Mouse (Mus musculus): ENCODE measurements around the gene Fam173a. TPM values are rescaled to one million over a fixed set of nuclear protein-coding genes. Genes with fewer than 3 reads are reported as not detected.

The Fam173a gene
- 100 to 1,000 TPM; 177 to 212 TPM for polyA plus RNA-seq (2017; shearing (Covaris generic))

DNA sequence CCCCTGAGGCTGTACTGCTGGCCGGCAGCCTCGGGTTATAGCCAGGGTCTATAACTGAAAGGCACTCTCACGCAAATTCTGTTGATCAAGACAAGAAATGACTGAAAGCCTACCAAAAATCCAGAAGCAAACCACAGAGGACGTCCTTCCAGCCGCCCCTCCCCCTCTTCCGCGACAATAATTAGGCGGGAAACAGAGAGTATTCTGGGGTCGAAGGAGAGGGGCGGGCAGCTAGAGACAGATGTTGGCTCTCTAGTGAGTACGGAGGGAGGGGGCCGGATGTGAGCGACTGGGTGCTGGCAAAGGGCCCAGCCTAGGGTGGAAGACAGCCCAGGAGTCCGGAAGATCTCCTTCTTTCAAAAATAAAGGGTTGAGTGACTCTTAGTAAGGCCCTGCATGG is at the start of gene Fam173a:
Gene Fam173a, minus strand, starts transcription at position 287 of the 400 bp plus-strand sequence.

DNA sequence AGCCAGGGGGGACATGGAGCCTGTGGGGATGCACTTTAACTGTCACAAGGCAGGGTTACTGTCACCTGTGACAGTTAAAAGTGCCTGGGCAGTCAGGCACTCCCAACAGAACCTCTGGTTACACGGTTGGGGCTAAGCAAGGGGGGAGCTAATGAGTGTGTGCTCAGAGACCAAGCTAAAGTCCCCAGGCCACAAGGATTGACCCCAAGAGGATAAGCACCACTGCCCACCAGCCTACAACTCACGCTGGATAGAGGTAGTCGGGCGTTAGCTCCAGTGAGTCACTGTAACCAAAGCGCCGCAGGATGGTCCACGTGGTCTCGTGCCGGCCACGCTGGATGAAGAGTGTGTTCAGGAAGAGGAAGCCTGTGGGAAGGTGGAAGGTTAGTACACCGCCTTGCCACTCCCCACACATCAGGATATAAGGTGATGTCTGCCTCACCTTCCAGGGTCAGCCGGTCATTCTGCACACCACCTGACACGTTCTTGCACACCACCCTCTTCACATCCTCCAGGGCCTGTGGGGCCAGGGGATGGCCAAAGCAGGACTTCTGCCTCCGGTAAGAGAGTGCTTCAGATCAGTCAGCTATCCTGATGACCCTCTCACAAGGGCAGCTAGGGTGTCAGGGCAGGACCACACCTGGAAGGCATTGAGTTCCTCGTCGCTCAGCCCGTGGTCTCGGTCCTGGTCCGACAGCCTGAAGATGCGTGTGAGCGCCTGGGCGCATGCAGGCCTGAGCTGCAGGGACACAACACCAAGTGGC is 48.6 kb upstream of the Fam173a start, which contains the start of gene Gm20683:
Gene Gm20683, minus strand, starts transcription at position 647 of the 764 bp plus-strand sequence.

DNA sequence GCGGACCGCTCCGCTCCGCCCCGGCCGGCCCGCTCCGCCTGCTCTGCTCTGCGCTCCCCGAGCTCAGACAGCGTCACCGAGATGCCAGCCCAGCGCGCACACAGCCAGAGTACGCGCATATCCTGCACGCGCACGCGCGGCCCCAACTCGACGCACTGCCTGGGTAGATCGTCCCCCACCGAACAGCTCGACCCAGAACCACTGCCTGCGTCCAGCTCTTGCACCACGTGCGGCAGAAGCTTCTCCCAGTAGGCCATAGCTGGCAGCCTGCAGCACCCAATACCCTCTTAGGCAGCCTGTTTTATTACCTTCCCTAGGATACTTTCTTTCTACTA is 44.3 kb upstream of the Fam173a start, which contains the start of gene Rhbdl1:
Gene Rhbdl1, minus strand, starts transcription at position 220 of the 335 bp plus-strand sequence.

DNA sequence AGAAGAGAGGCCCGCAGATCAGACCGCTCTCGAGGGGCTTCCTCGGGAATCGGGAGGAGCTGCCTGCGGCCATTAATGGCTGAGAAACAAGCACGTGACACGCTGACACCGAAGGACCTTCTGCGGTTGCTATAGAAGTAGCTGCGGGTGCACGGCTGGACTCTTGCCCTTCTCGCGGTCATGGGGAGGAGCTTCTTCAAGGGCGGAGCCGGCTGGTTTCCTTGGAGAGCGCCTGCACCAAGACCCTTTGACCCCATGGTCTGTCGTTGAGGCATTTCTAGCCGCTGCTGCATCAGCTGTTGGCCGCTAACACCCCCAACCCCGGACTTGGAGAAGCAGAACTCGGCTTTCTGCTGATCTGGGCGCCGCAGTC is 40.6 kb upstream of the Fam173a start, which contains the start of gene Stub1:
Gene Stub1, minus strand, starts transcription at position 114 of the 373 bp plus-strand sequence.

DNA sequence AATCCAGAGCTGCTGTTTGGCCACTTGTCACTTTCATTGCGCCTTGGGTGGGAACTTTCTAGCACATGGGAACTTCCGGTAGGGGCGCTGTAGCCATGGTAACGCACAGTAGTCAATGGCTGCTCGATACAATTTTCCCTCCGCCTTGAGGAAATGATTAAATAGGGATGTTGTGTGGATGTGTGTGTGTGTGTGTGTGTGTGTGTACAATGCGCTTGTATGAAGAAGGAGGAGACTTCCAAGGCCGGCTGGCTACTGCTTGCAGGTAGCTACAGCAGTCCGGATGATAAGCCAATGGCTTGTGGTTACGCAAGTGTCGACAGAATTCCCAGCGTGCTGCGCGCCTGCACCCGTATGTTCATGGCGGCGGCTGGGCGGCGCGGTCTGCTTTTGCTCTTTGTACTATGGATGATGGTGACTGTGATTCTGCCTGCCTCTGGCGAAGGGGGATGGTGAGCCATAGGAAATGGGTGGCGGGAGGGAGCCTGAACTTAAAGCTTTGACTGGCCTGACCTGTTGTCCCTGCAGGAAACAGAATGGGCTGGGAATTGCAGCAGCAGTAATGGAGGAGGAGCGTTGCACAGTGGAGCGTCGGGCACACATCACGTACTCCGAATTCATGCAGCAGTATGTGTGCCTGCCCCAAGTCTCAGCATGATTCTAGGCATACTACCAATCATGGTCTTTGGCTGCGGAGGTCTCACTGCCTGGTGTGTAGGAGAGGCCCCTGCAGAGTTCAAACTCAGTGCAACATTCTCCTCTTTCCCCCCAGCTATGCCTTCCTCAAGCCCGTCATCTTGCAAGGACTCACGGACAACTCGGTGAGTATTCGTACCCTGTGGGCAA is 36.2 kb upstream of the Fam173a start, which contains the start of gene Jmjd8:
Gene Jmjd8, plus strand, starts transcription at position 156 of the 846 bp plus-strand sequence.

DNA sequence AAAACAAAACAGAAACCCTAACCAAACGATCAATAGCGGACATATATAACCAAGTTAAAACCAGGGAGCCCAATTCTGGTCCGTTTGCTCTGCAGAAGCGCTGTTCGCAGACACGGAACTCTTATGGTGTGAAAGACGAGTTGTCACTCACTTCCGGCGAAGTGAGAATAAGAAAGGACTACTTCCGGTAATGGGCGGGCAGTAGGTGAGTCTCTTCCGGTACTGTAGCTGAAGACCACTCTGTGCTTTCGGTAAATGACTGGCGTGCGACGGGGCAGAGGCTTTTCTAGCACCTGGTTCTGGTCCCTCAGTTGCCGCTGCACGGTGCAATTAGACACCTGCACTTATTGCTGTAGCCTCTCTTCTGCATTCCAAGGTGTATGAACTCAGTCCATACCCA is 30.8 kb upstream of the Fam173a start, which contains the start of gene Wdr24:
Gene Wdr24, plus strand, starts transcription at position 176 of the 400 bp plus-strand sequence.

DNA sequence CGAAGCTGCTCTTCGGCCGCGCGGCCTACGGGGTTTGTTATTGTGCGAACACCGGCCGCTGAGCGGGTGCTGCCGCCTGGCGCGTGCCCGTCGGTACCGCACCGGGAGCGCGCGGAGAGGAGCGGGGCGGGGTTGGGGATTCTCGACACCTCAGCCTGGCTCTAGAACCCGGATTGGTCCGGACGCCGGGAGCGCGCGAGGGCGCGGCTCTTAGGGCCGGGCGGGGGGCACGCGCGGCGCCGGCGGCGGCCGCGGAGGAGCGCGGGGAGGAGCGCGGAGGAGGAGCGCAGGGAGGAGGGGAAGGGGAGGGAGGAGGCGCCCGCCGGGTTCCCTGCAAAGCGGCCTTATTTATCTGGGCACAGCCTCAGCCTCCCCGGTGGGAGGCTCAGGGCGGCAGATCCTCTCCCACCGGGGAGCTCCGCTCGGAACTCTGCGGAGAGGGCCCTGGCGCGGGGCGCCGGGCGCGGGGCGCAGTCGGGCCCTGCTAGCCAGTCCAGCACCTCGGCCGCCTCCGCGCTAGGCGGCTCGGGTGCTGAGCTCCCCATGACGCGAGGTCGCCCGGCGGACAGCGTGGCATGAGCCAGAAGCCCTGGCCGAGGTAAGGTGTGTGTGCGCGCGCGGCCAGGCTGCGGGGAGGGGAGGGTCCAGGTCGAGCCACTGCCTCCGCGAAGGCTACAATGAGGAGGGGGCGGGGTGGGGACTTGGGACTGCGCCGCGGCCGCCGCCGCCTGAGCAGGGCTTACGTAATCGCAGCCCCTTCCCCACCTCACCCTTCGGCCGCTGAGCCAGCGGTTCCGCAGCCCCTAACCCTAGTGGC is 16.3 kb upstream of the Fam173a start, which contains the start of gene Fbxl16:
Gene Fbxl16, plus strand, starts transcription at position 297 of the 817 bp plus-strand sequence.

DNA sequence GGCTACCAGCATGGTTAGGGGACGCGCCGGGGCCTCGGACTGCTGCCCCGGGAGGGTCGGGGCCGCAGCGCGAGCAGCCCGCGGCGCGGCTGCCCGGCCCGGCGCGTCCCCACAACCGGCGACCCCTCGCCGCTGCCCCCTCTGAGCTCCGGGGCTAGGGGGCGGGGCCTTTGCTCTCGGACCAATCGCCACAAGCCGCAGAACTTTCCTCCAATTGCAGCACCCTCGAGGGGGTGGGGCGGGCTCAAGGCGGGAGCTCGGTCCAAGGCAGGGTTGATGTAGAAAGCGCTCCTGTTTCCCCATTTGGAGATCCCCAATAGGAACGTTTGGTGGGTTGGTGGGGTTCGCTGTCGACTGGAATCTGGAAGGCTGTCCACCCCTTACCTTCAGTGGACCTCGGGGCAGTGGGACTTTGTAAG is 4.3 kb upstream of the Fam173a start, which contains the start of gene Metrn:
Gene Metrn, minus strand, starts transcription at position 186 of the 419 bp plus-strand sequence.

DNA sequence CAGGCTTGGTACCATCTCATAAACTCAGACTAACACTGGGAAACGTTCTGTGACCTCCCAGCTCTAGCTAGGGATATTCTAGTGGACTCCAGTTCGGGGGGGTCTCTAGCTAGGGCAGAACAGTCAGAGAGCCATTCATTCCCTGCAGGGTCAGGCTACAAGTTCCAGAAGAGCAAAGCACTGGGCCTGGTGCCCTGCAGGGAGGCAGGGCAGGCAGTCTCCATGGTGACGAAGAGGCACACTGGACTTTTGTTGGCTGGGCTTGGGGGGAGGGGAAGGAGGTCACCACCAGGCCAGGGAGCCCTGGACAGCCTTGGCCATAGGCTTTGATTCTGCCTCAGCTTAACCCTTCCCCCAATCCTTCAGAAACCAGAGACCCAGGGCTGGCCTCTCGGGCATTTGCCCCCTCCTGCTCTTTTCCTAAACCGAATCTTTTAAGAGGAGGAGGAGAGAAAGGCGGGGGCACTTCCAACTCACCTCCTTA is 3.0 kb upstream of the Fam173a start, which contains the start of gene AC134908.4:
Gene AC134908.4, minus strand, starts transcription at position 51 of the 484 bp plus-strand sequence.

DNA sequence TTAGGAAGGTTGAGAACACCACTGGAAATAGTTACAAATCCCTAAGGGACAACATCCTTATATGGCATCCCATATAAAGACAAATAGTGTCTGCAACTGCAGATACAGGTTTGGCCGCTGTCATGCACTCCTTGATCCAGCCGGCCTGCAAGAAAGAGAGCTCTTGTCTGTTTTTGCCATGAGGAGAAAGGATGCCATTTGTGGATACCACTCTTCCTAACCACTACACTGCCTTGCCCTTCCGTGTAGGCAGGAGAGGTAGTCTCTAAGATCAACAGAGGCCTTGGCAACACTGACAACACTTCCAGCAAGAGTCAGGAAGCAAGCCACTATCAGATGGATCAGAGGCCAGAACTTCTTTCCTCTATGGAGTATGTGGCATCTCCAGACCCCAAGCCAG is 6.4 kb downstream of the Fam173a start, which contains the start of gene Ccdc78:
Gene Ccdc78, plus strand, starts transcription at position 301 of the 400 bp plus-strand sequence.

DNA sequence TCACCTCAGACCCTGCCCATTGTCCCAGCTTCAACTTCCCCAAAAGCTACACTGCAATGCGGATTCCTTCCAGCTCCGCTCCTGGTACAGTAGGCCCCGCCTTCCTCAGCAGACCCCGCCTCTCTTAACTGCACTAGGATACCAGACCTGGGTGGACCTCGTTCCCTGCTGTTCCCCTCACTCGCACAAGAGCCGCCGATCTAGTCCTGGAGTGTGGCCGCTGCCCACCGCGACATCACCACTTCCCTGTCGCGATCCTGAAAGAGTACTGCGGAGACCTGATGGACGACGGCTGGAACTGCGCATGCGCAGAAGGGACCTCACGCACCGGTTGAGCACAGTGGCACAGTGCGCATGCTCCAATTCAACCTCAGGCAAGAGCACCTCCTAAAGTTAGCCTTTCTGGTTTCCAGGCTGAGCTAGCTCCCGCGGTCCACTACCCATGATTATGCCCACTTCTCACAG is 7.4 kb downstream of the Fam173a start, which contains the start of gene Haghl:
Gene Haghl, minus strand, starts transcription at position 393 of the 465 bp plus-strand sequence.

DNA sequence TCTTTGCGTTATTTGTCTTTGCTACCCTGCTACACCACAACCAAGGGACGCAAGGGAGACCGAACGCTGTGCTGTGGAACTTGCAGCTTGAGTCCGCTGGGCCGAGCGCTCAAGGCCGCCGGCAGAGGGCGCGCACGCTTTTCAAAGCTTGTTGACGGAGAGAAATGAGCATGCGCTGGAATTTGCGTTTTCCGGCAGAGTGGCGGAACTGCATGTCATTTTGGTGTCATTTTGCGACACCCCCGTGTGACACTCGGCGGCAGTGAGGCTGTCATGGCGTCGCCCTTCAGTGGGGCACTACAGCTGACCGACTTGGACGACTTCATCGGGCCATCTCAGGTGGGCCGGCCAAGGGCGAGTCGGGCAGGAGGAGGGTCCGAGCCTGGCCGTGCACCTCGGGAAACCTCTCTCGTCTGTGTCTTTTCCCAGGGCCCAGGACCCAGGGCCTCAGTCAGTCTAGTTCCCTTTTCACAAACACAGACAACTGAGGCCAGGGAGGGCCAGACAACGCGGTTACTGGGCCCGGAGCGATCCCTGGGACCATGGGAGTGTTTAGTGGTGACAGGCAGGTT is 19.1 kb downstream of the Fam173a start, which contains the start of gene Narfl:
Gene Narfl, plus strand, starts transcription at position 228 of the 572 bp plus-strand sequence.

DNA sequence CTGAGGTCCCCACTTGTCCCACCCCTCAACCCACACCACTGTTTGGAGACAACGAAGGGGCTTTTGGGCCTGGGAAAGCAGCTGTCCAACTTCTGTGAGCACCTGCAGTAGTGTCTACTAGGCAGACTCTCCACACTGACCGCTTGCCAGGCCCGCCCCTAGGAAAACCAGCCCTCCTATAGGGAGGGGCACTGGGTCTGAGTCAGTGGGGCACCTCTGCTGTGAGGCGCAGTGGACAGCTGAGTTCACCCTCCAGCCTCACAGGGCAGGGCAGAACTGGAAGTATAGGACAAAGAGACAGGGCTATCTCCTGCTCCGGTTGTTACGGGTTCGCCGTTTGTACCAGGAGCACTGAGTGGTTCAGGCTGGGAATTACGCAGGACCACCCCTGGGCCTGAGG is 38.5 kb downstream of the Fam173a start, which contains the start of gene Msln:
Gene Msln, minus strand, starts transcription at position 138 of the 400 bp plus-strand sequence.

Other genes with a start within 250 kb of the Fam173a start
- under 1 TPM in 1 of 2 experiments, not detected in 1; 0.11 TPM for gene Sox8, start 222.2 kb downstream of the Fam173a start, polyA plus RNA-seq (2017; shearing (Covaris generic))
- 10 to 100 TPM; 21.6 to 22.0 TPM for gene Lmf1, start 213.8 kb downstream of the Fam173a start, polyA plus RNA-seq (2017; shearing (Covaris generic))
- not detected for gene Gng13, start 75.7 kb downstream of the Fam173a start, polyA plus RNA-seq (2017; shearing (Covaris generic))
- 1 to 10 TPM; 5.2 to 5.4 TPM for gene Chtf18, start 65.5 kb downstream of the Fam173a start, polyA plus RNA-seq (2017; shearing (Covaris generic))
- gene Rpusd1, start 65.2 kb downstream of the Fam173a start, polyA plus RNA-seq (2017; shearing (Covaris generic)) = 10 to 100 TPM; 15.3 to 15.4 TPM
- not detected for gene Mslnl, start 56.9 kb downstream of the Fam173a start, polyA plus RNA-seq (2017; shearing (Covaris generic))
- under 1 TPM in 1 of 2 experiments, not detected in 1; 0.26 TPM for gene Msln, start 38.5 kb downstream of the Fam173a start, polyA plus RNA-seq (2017; shearing (Covaris generic))
- 10 to 100 TPM; 18.7 to 25.8 TPM for gene Narfl, start 19.1 kb downstream of the Fam173a start, polyA plus RNA-seq (2017; shearing (Covaris generic))
- 10 to 100 TPM; 46.8 to 50.3 TPM for gene Haghl, start 7.2 kb downstream of the Fam173a start, polyA plus RNA-seq (2017; shearing (Covaris generic))
- gene Ccdc78, start 6.3 kb downstream of the Fam173a start, polyA plus RNA-seq (2017; shearing (Covaris generic)) = under 1 TPM; 0.59 to 0.72 TPM
- 1 to 10 TPM in 1 of 2 experiments, not detected in 1; 1.1 TPM for gene AC134908.4, start 2.8 kb upstream of the Fam173a start, polyA plus RNA-seq (2017; shearing (Covaris generic))
- 10 to 100 TPM; 37.5 to 46.1 TPM for gene Metrn, start 4.2 kb upstream of the Fam173a start, polyA plus RNA-seq (2017; shearing (Covaris generic))
- not detected for gene Fbxl16, start 16.2 kb upstream of the Fam173a start, polyA plus RNA-seq (2017; shearing (Covaris generic))
- 10 to 100 TPM; 22.8 to 29.5 TPM for gene Wdr24, start 30.7 kb upstream of the Fam173a start, polyA plus RNA-seq (2017; shearing (Covaris generic))
- 10 to 100 TPM; 16.2 to 25.7 TPM for gene Jmjd8, start 36.0 kb upstream of the Fam173a start, polyA plus RNA-seq (2017; shearing (Covaris generic))
- gene Stub1, start 40.5 kb upstream of the Fam173a start, polyA plus RNA-seq (2017; shearing (Covaris generic)) = 100 to 1,000 TPM; 130 TPM
- gene Rhbdl1, start 44.4 kb upstream of the Fam173a start, polyA plus RNA-seq (2017; shearing (Covaris generic)) = 1 to 10 TPM; 1.5 to 3.3 TPM
- 1 to 10 TPM; 2.5 to 3.2 TPM for gene Gm20683, start 48.9 kb upstream of the Fam173a start, polyA plus RNA-seq (2017; shearing (Covaris generic))
- 10 to 100 TPM; 32.6 to 40.3 TPM for gene Rhot2, start 52.0 kb upstream of the Fam173a start, polyA plus RNA-seq (2017; shearing (Covaris generic))
- gene Wdr90, start 68.6 kb upstream of the Fam173a start, polyA plus RNA-seq (2017; shearing (Covaris generic)) = 10 to 100 TPM in 1 of 2 experiments, 1 to 10 TPM in 1; 5.7 to 11.5 TPM
- gene Mcrip2, start 75.9 kb upstream of the Fam173a start, polyA plus RNA-seq (2017; shearing (Covaris generic)) = 1 to 10 TPM; 4.5 to 5.5 TPM
- 100 to 1,000 TPM in 1 of 2 experiments, 10 to 100 TPM in 1; 82.0 to 102 TPM for gene Mettl26, start 82.2 kb upstream of the Fam173a start, polyA plus RNA-seq (2017; shearing (Covaris generic))
- 1 to 10 TPM; 1.5 to 1.9 TPM for gene Wfikkn1, start 88.0 kb upstream of the Fam173a start, polyA plus RNA-seq (2017; shearing (Covaris generic))
- gene Rab40c, start 126.8 kb upstream of the Fam173a start, polyA plus RNA-seq (2017; shearing (Covaris generic)) = 10 to 100 TPM; 15.4 to 25.0 TPM
- 10 to 100 TPM; 25.0 to 52.5 TPM for gene Pigq, start 152.0 kb upstream of the Fam173a start, polyA plus RNA-seq (2017; shearing (Covaris generic))
- not detected for gene Nhlrc4, start 152.1 kb upstream of the Fam173a start, polyA plus RNA-seq (2017; shearing (Covaris generic))
- gene A930017K11Rik, start 159.7 kb upstream of the Fam173a start, polyA plus RNA-seq (2017; shearing (Covaris generic)) = under 1 TPM in 1 of 2 experiments, not detected in 1; 0.17 TPM
- gene Capn15, start 192.9 kb upstream of the Fam173a start, polyA plus RNA-seq (2017; shearing (Covaris generic)) = 10 to 100 TPM; 21.3 to 28.1 TPM

All from activated CD4-positive, CD25-positive, alpha-beta regulatory T cell (primary cell).